Mouse (Mus musculus) CH12.LX (cell line): Measurements from ENCODE around the gene Rab5if. TPM values are rescaled to one million over a fixed set of nuclear protein-coding genes. Genes with fewer than 3 reads are reported as not detected.

Experiments
- DNase-seq: peaks from one replicate; pipeline ENCODE4 v3.0.0-alpha.2; 2013; ENCODE audit errors: extremely low read depth
- H3K27ac ChIP-seq: 2 replicates; pipeline ENCODE4 v1.5.1; 2012; ENCODE audit warnings: low read depth, mild to moderate bottlenecking, control low read depth, moderate library complexity; ENCODE audit not compliant: insufficient read depth
- H3K27me3 ChIP-seq: replicated peaks from 2 replicates; pipeline ENCODE3; 2012; ENCODE audit warnings: inconsistent platforms
- H3K36me3 ChIP-seq, 2 experiments: replicated peaks in 1 of 2; 2 replicates each; pipeline versions ENCODE3 to v1.6.1; 2012; ENCODE audit warnings: inconsistent platforms in 1 of 2, low read length in 1 of 2, mild to moderate bottlenecking in 1 of 2, mixed read lengths in 1 of 2, moderate library complexity in 1 of 2; ENCODE audit not compliant: control insufficient read depth in 1 of 2, insufficient read depth in 1 of 2
- H3K4me1 ChIP-seq, 2 experiments: 2 replicates each; pipeline ENCODE4 v1.6.1; 2012; ENCODE audit warnings: inconsistent platforms in 1 of 2, moderate library complexity in 1 of 2; ENCODE audit not compliant: insufficient read depth in 2 of 2, control insufficient read depth in 1 of 2
- H3K4me2 ChIP-seq: 2 replicates; pipeline ENCODE4 v1.6.1; 2012; ENCODE audit warnings: low read depth, mild to moderate bottlenecking, control low read depth; ENCODE audit not compliant: poor library complexity, insufficient read depth, severe bottlenecking
- H3K4me3 ChIP-seq, 3 experiments: fragments of 150-350 bp in 1 of 3; sonication (generic) in 1 of 3; replicated peaks in 1 of 3; 2 replicates each; pipeline versions ENCODE3 to v1.5.1; 2011 to 2012; ENCODE audit warnings: low read depth in 2 of 3, low read length in 2 of 3, mild to moderate bottlenecking in 2 of 3, moderate library complexity in 2 of 3, control low read depth in 1 of 3, improper control_type of control experiment in 1 of 3, inconsistent platforms in 1 of 3, mixed read lengths in 1 of 3; ENCODE audit not compliant: poor library complexity in 1 of 3
- H3K79me2 ChIP-seq: replicated peaks from 2 replicates; pipeline ENCODE4 v1.6.1; 2012; ENCODE audit warnings: mild to moderate bottlenecking, moderate library complexity; ENCODE audit not compliant: control insufficient read depth, poor library complexity, insufficient read depth, severe bottlenecking; ENCODE audit errors: extremely low read depth
- H3K9ac ChIP-seq: 2 replicates; pipeline ENCODE4 v1.6.1; 2012; ENCODE audit warnings: low read depth, mild to moderate bottlenecking, control low read depth, moderate library complexity; ENCODE audit not compliant: insufficient read depth
- H3K9me3 ChIP-seq: replicated peaks from 2 replicates; pipeline ENCODE3; 2012; ENCODE audit warnings: low read length, inconsistent platforms, mixed read lengths
- BHLHE40 ChIP-seq: IDR thresholded peaks from 2 replicates; pipeline ENCODE4 v1.6.1; 2011; ENCODE audit warnings: mild to moderate bottlenecking, low read depth, low read length, improper control_type of control experiment
- CHD1 ChIP-seq: IDR thresholded peaks from 2 replicates; pipeline ENCODE4 v1.6.1; 2012; ENCODE audit warnings: low read depth, low read length, improper control_type of control experiment, inconsistent platforms
- CTCF ChIP-seq, 2 experiments: IDR thresholded peaks in 1 of 2; conservative IDR thresholded peaks in 1 of 2; 2 replicates each; pipeline ENCODE4 v1.5.1; 2011 to 2012; ENCODE audit warnings: low read depth in 2 of 2, low read length in 2 of 2, improper control_type of control experiment in 1 of 2, inconsistent platforms in 1 of 2, mild to moderate bottlenecking in 1 of 2, moderate library complexity in 1 of 2
- E2F4 ChIP-seq: IDR thresholded peaks from 2 replicates; pipeline ENCODE4 v1.6.1; 2011; ENCODE audit warnings: low read depth, low read length, improper control_type of control experiment; ENCODE audit not compliant: insufficient replicate concordance
- ELF1 ChIP-seq: IDR thresholded peaks from 2 replicates; pipeline ENCODE4 v1.6.1; 2014; ENCODE audit warnings: low read depth, mild to moderate bottlenecking, inconsistent platforms, low read length, improper control_type of control experiment
- ETS1 ChIP-seq: conservative IDR thresholded peaks from 2 replicates; pipeline ENCODE4 v1.6.1; 2012; ENCODE audit warnings: low read depth, mild to moderate bottlenecking, inconsistent platforms, low read length, improper control_type of control experiment, moderate library complexity
- JUN ChIP-seq: IDR thresholded peaks from 2 replicates; pipeline ENCODE4 v1.6.1; 2011; ENCODE audit warnings: low read depth, mild to moderate bottlenecking, low read length, improper control_type of control experiment, moderate library complexity; ENCODE audit not compliant: insufficient read depth
- KAT2A ChIP-seq: IDR thresholded peaks from 2 replicates; pipeline ENCODE4 v1.6.1; 2012; ENCODE audit warnings: low read length, improper control_type of control experiment, inconsistent platforms; ENCODE audit not compliant: insufficient replicate concordance
- MAX ChIP-seq: IDR thresholded peaks from 2 replicates; pipeline ENCODE4 v1.6.1; 2011; ENCODE audit warnings: low read length, improper control_type of control experiment
- MAZ ChIP-seq: IDR thresholded peaks from 2 replicates; pipeline ENCODE4 v1.6.1; 2012; ENCODE audit warnings: low read depth, mild to moderate bottlenecking, inconsistent platforms, low read length, improper control_type of control experiment, moderate library complexity
- MEF2A ChIP-seq: IDR thresholded peaks from 2 replicates; pipeline ENCODE4 v1.6.1; 2014; ENCODE audit warnings: low read depth, mild to moderate bottlenecking, inconsistent platforms, low read length, improper control_type of control experiment, borderline replicate concordance
- MYC ChIP-seq: IDR thresholded peaks from 2 replicates; pipeline ENCODE4 v1.6.1; 2011; ENCODE audit warnings: low read depth, mild to moderate bottlenecking, improper control_type of control experiment, low read length
- NRF1 ChIP-seq: IDR thresholded peaks from 2 replicates; pipeline ENCODE4 v1.6.1; 2014; ENCODE audit warnings: low read depth, mild to moderate bottlenecking, inconsistent platforms, low read length, improper control_type of control experiment, moderate library complexity
- PAX5 ChIP-seq: IDR thresholded peaks from 2 replicates; pipeline ENCODE4 v1.6.1; 2012; ENCODE audit warnings: low read length, inconsistent platforms, mixed read lengths
- RAD21 ChIP-seq: IDR thresholded peaks from 2 replicates; pipeline ENCODE4 v1.6.1; 2011; ENCODE audit warnings: low read depth, mild to moderate bottlenecking, low read length, improper control_type of control experiment, moderate library complexity
- TBP ChIP-seq: conservative IDR thresholded peaks from 2 replicates; pipeline ENCODE4 v1.6.1; 2011; ENCODE audit warnings: low read depth, low read length, improper control_type of control experiment
- TCF12 ChIP-seq: IDR thresholded peaks from 2 replicates; pipeline ENCODE4 v1.6.1; 2014; ENCODE audit warnings: low read depth, mild to moderate bottlenecking, inconsistent platforms, low read length, improper control_type of control experiment
- ZKSCAN1 ChIP-seq: IDR thresholded peaks from 2 replicates; pipeline ENCODE4 v1.6.1; 2012; ENCODE audit warnings: low read depth, inconsistent platforms, low read length, improper control_type of control experiment, borderline replicate concordance
- dilution Hi-C: fragments of 300-500 bp; cut with MboI; formaldehyde crosslinking; loops from 2 replicates; pipeline ENCODE4 v1.14.3; 2020; ENCODE audit warnings: low sequenced_read_pairs; ENCODE audit not compliant: extremely low pct_unique_long_range_greater_than_20kb, extremely low pct_ligation_motif_present
- in situ Hi-C: fragments of 300-500 bp; cut with MboI; formaldehyde crosslinking; loops from 3 replicates; pipeline ENCODE4 v1.14.3; 2019; ENCODE audit warnings: low sequenced_read_pairs, low pct_ligation_motif_present, low pct_unique_long_range_greater_than_20kb, mixed read lengths
- polyA plus RNA-seq: library from polyadenylated mRNA; unstranded; fragments of >175 nt; gene quantifications from 2 replicates; pipeline ENCODE4 v1.2.1, GENCODE M21; 2012; ENCODE audit warnings: low read depth; ENCODE audit not compliant: insufficient read length
- total RNA-seq, 2 experiments: library from RNA; depleted of rRNA; stranded (reverse); fragments of 300-350 nt in 1 of 2; fragments of >200 nt in 1 of 2; gene quantifications; 2 replicates each; pipeline ENCODE4 v1.2.3; 2012 to 2014

The Rab5if gene
- total and polyA plus RNA-seq, 3 experiments = 111 to 205 (median 186) TPM

DNA sequence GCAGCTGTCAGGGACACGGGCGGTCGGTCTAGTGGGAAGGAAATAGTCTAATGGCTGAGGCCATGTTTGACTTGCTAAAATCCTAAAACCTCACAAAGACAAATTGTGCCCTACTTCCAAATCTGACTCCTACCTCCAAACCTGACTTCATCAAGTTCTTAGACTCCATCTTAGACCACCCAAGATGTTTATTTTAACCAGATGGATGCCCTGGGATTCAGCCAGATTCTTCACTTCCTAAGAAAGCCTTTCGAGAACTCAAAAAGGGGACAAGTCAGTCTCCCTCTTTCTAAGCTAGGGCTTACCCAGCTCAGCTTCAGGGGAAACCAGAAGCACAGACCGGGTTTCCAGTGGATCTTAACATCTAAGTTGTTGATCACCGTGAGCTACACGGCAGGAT, 4.3 kb upstream of the Rab5if start:
- TF ChIP-seq ELF1 = no peak
- no peak for TF ChIP-seq KAT2A
- no peak for TF ChIP-seq MEF2A
- TF ChIP-seq RAD21 = no peak
- no peak for TF ChIP-seq ZKSCAN1
- no peak for TF ChIP-seq E2F4
- TF ChIP-seq JUN = no peak
- no peak for TF ChIP-seq TCF12
- TF ChIP-seq TBP = no peak
- no peak for TF ChIP-seq ETS1
- TF ChIP-seq BHLHE40 = no peak
- TF ChIP-seq, all 38 proteins: peak for 0
- H3K9me3 ChIP-seq = no peaks in the 10 kb centered on the region
- peaks cover 26% of the 10 kb centered on the region for H3K79me2 ChIP-seq
- H3K27ac ChIP-seq = no peak overlapping the region
- no peaks in the 10 kb centered on the region for H3K27me3 ChIP-seq
- no peak for DNase-seq
- dilution Hi-C loops = no loop called here
- no peak overlapping the region for H3K4me2 ChIP-seq
- no peak overlapping the region for H3K9ac ChIP-seq
- in situ Hi-C loops = no loop called here
- peaks cover 9 to 37% of the 10 kb centered on the region in 2 experiments for H3K4me1 ChIP-seq
- peaks cover 7 to 25% of the 10 kb centered on the region in 2 experiments for H3K36me3 ChIP-seq
- no peak overlapping the region for H3K4me3 ChIP-seq

DNA sequence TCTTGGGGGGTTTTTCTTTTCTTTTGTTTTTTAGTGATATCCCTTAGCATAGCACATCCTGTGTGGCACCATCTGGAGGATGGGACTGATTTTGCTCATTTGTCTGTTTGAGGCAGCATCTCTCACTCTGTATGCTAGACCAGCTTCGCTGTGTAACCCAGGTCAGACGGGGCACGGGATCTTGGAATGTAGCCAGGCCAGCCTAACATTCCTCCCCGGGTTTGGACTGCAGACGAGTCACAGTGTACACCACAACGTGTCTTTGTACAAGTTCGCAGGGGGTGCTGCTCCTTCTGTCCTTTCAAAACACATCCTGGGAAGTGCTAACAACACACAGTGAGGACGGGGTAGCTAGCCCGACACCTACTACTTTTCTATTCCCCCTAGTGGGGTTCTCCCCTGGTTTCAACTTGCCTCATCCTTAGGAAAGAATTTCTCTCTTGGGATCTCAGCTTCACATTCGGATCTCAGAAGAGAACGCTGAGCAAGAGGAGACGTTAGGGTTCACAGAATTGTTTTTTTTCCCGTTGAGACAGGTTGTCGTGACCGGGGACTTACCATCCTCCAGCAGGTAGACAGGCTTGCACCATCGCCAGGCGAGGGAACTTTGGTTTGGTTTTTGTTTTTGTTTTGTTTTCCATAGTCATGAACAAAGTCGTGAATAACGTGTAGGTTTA, 749 bp upstream of the Rab5if start:
- H3K36me3 ChIP-seq = peaks cover 12 to 36% of the 10 kb centered on the region in 2 experiments
- peak overlapping the region; percentile 83 for H3K4me2 ChIP-seq
- TF ChIP-seq CHD1 = 0 out of 2 replicates have a peak, but pooled peaks have one; percentile 33
- TF ChIP-seq CTCF (conservative IDR thresholded peaks at IDR 0.05 in 1 of 2, IDR thresholded peaks at IDR 0.05 in 1 of 2; ENCODE audit: low read depth in 2 of 2, low read length in 2 of 2) = peak in 1 of 2 experiments; percentile 28; a peak in 2 of 4 replicates
- TF ChIP-seq MAX = no peak
- peak; percentile 41; the same call in 1 of the 2 replicates for TF ChIP-seq MYC
- TF ChIP-seq PAX5 = no peak
- 0 out of 2 replicates have a peak, but pooled peaks have one; percentile 44 for TF ChIP-seq BHLHE40
- TF ChIP-seq MAZ = no peak
- no peak for TF ChIP-seq NRF1
- no peaks in the 10 kb centered on the region for H3K27me3 ChIP-seq
- H3K79me2 ChIP-seq = peaks cover 48% of the 10 kb centered on the region
- peaks cover 9 to 50% of the 10 kb centered on the region in 2 experiments for H3K4me1 ChIP-seq
- no peaks in the 10 kb centered on the region for H3K9me3 ChIP-seq
- in situ Hi-C loops = no loop called here
- peak overlapping the region; percentile 76 for H3K9ac ChIP-seq
- peak; percentile 48 for DNase-seq
- peak overlapping the region; percentile 50 for H3K27ac ChIP-seq
- dilution Hi-C loops = no loop called here
- peak overlapping the region; percentile 78 to 100 (median 91) for H3K4me3 ChIP-seq
